Mouse (Mus musculus): Measurements from ENCODE around the gene Il1r1. TPM values are rescaled to one million over a fixed set of nuclear protein-coding genes. Genes with fewer than 3 reads are reported as not detected.
A peak's percentile ranks its signal among the peaks of the same experiment; 100 is the strongest.

The Il1r1 gene
- 11.4 and 12.3 TPM in 2 replicates for polyA plus RNA-seq (2015; fragmentation: Nextera tagmentation; extraction: Ambion mirVana)

DNA sequence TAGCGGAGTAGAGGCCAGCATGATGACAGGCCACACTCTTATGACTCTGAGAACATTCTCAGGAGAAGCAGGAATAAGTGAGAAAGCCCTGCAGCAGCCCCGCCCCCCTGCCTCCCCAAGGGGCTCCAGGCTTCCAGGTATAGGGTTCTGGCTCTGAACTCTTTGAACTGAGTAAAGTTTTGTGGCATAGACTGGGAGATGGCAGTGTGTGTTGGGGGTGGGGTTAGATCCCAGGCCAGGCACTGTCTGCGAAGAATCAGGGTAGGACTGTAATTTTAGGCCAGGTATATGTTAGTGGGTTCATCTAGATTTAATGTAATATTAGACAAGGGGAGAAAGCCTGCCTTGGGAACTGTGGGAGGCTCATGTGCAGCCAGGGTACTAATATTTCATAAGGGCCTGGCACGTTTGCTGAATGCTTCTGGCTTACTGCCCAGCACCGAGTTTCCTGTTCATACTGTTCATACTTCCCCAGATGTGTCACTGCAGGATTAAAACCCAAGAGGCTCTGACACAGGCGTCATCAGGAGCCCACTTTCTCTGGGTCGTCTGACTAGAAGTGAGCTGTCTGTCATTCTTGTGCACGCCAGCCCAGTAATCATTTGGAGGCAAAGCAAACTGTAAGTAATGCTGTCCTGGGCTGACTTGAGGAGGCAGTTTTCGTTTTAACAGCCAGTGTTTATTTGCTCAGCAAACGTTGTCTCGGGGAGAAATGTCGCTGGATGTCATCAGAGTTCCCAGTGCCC lies at the start of gene Il1r1:
Il1r1 (plus strand) TSS at position 542 of the 746 bp plus-strand sequence.
- H3K27me3 ChIP-seq (ENCODE audit: control insufficient read depth, insufficient read depth, low read length): no peaks in the 10 kb centered on the region
- H3K9me3 ChIP-seq (replicated peaks; ENCODE audit: control insufficient read depth, low read length): no peaks in the 10 kb centered on the region
- peak within 1 kb of the TSS; percentile 41 for H3K9ac ChIP-seq (ENCODE audit: low read length)
- ATAC-seq (ENCODE audit: insufficient read depth, low FRiP score): peak; percentile 79
- peak within 1 kb of the TSS; percentile 54 for H3K4me2 ChIP-seq (ENCODE audit: low read depth, low read length)
- H3K36me3 ChIP-seq (ENCODE audit: control insufficient read depth, insufficient read depth, low read length): no peaks in the 10 kb centered on the region
- H3K27ac ChIP-seq (ENCODE audit: low read length): peak within 1 kb of the TSS; percentile 61
- H3K4me3 ChIP-seq (replicated peaks; ENCODE audit: low read length): peak within 1 kb of the TSS; percentile 32
- 23% methylated on average over 12 of the region's 12 CpGs for WGBS
- H3K4me1 ChIP-seq (ENCODE audit: control insufficient read depth, insufficient read depth, low read length): peaks cover 16% of the 10 kb centered on the region

DNA sequence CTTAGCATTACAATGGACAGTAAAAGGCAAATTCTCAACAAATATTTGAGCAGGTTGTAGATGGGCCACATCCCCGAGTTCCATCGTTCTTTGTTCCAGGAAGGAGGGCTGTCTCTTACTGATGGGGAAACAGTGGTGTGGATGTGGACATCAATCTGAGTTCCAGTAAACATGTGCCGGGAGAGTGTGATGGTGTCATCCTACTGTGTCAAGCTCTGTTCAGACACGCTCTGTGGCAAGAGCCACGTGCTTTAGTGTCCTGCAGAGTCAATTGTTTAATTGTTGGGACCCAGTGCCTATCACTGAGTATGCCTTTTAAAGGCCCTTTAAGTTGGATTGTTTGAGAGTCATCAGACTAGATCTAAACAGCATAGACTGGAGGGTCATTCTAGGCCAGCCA lies 49.8 kb upstream of the Il1r1 start:
- 79% methylated on average over 5 of the region's 5 CpGs for WGBS
- no peak overlapping the region for H3K4me2 ChIP-seq (ENCODE audit: low read depth, low read length)
- H3K27me3 ChIP-seq (ENCODE audit: control insufficient read depth, insufficient read depth, low read length): no peaks in the 10 kb centered on the region
- no peaks in the 10 kb centered on the region for H3K9me3 ChIP-seq (replicated peaks; ENCODE audit: control insufficient read depth, low read length)
- no peak overlapping the region for H3K9ac ChIP-seq (ENCODE audit: low read length)
- H3K36me3 ChIP-seq (ENCODE audit: control insufficient read depth, insufficient read depth, low read length): no peaks in the 10 kb centered on the region
- no peak for ATAC-seq (ENCODE audit: insufficient read depth, low FRiP score)
- H3K4me1 ChIP-seq (ENCODE audit: control insufficient read depth, insufficient read depth, low read length): no peaks in the 10 kb centered on the region
- no peak overlapping the region for H3K27ac ChIP-seq (ENCODE audit: low read length)
- no peak overlapping the region for H3K4me3 ChIP-seq (replicated peaks; ENCODE audit: low read length)

DNA sequence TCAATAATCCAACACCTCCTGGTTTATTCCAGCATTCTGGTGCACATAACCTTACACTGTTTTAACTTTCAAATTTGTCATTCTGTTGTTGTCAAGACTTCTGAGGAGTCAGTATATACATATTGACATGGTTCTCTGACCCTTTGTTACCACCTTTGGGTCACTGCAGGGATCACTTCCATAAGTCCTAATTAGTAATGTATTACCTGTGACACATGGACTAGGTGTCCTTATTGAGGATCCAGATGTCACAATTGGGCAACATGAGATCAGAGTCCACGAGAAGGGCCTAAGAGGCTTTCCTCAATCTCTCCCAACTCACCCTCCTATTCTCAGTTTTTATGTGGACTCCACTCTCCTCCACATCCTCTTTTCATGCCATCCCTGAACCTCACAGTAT lies 49.1 kb upstream of the Il1r1 start:
- H3K27ac ChIP-seq (ENCODE audit: low read length): no peak overlapping the region
- H3K9ac ChIP-seq (ENCODE audit: low read length): no peak overlapping the region
- no peaks in the 10 kb centered on the region for H3K36me3 ChIP-seq (ENCODE audit: control insufficient read depth, insufficient read depth, low read length)
- no peak for ATAC-seq (ENCODE audit: insufficient read depth, low FRiP score)
- H3K27me3 ChIP-seq (ENCODE audit: control insufficient read depth, insufficient read depth, low read length): no peaks in the 10 kb centered on the region
- no peak overlapping the region for H3K4me3 ChIP-seq (replicated peaks; ENCODE audit: low read length)
- H3K4me2 ChIP-seq (ENCODE audit: low read depth, low read length): no peak overlapping the region
- H3K9me3 ChIP-seq (replicated peaks; ENCODE audit: control insufficient read depth, low read length): no peaks in the 10 kb centered on the region
- WGBS: 79% methylated on average over 1 of the region's 1 CpGs
- H3K4me1 ChIP-seq (ENCODE audit: control insufficient read depth, insufficient read depth, low read length): no peaks in the 10 kb centered on the region

DNA sequence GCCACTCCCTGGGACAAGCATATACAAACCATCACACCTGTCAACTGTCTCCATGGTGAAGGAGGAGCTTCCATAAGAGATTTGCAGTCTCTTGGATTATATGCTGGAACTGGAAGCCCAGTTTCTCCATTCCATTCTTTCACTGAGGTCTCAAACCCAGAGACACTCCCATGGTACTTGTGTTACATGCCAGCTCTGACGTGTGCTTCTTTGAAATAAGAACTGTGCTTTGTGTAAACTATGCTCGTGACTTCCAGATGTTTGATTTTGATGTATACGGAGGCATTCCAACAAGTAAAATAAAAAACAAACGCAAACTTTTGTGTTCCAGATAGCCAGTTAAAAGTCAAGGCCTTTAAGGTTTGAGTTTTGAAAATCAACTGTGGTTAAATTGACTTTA lies 45.8 kb upstream of the Il1r1 start:
- Histone ChIP-seq H3K27me3 (ENCODE audit: control insufficient read depth, insufficient read depth, low read length) (no peaks in the 10 kb centered on the region), H3K4me3 (replicated peaks; ENCODE audit: low read length) (no peak overlapping the region), H3K36me3 (ENCODE audit: control insufficient read depth, insufficient read depth, low read length) (no peaks in the 10 kb centered on the region), H3K4me1 (ENCODE audit: control insufficient read depth, insufficient read depth, low read length) (no peaks in the 10 kb centered on the region), H3K4me2 (ENCODE audit: low read depth, low read length) (no peak overlapping the region), H3K9me3 (replicated peaks; ENCODE audit: control insufficient read depth, low read length) (no peaks in the 10 kb centered on the region), H3K9ac (ENCODE audit: low read length) (no peak overlapping the region), H3K27ac (ENCODE audit: low read length) (no peak overlapping the region)
- ATAC-seq (ENCODE audit: insufficient read depth, low FRiP score): no peak
- 38% methylated on average over 4 of the region's 4 CpGs for WGBS

DNA sequence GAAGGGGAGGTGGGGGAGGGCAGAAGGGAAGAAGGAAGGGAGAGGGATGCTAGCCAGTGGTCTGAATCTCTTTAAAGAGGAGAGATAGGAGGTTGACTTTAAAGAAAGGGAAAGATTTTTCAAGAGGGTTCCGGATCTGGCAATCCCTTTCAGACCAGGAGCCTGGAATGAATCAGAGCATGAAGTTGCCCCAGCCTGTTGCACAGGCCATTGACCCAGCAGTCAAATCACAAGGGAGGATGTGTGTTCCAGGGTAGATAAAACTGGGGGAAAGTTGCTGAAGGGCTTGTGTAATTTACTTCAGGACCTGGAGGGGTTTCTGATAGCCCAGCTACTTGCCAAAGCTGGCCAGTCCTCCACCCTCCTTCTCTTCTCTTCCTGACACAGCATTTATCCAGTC lies 45.4 kb upstream of the Il1r1 start:
- H3K4me2 ChIP-seq (ENCODE audit: low read depth, low read length): no peak overlapping the region
- no peaks in the 10 kb centered on the region for H3K4me1 ChIP-seq (ENCODE audit: control insufficient read depth, insufficient read depth, low read length)
- H3K27ac ChIP-seq (ENCODE audit: low read length): no peak overlapping the region
- no peaks in the 10 kb centered on the region for H3K36me3 ChIP-seq (ENCODE audit: control insufficient read depth, insufficient read depth, low read length)
- 78% methylated on average over 1 of the region's 1 CpGs for WGBS
- no peaks in the 10 kb centered on the region for H3K27me3 ChIP-seq (ENCODE audit: control insufficient read depth, insufficient read depth, low read length)
- H3K9me3 ChIP-seq (replicated peaks; ENCODE audit: control insufficient read depth, low read length): no peaks in the 10 kb centered on the region
- H3K9ac ChIP-seq (ENCODE audit: low read length): no peak overlapping the region
- no peak for ATAC-seq (ENCODE audit: insufficient read depth, low FRiP score)
- H3K4me3 ChIP-seq (replicated peaks; ENCODE audit: low read length): no peak overlapping the region

DNA sequence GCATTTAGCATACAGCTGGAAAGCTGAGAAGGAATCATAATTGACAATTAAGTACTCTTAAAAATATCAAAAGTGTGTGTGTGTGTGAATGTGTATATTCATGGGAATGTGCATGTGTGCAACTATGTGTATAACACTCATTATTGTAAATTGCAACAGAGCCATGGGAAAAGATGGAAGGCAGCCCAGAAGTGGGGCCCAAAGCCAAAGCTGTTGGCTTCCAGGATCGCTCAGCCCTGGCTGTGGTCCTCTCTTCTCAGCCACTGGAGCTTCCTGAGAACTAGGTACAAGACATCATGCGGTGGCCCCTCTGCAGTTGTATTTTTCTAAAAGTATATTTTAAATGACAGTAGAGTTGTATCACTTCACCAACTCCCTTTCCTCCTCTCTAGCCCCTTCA lies 44.0 kb upstream of the Il1r1 start:
- Histone ChIP-seq H3K27me3 (ENCODE audit: control insufficient read depth, insufficient read depth, low read length) (no peaks in the 10 kb centered on the region), H3K36me3 (ENCODE audit: control insufficient read depth, insufficient read depth, low read length) (no peaks in the 10 kb centered on the region), H3K4me2 (ENCODE audit: low read depth, low read length) (no peak overlapping the region), H3K9me3 (replicated peaks; ENCODE audit: control insufficient read depth, low read length) (no peaks in the 10 kb centered on the region), H3K27ac (ENCODE audit: low read length) (no peak overlapping the region), H3K4me1 (ENCODE audit: control insufficient read depth, insufficient read depth, low read length) (no peaks in the 10 kb centered on the region), H3K4me3 (replicated peaks; ENCODE audit: low read length) (no peak overlapping the region), H3K9ac (ENCODE audit: low read length) (no peak overlapping the region)
- 76% methylated on average over 2 of the region's 2 CpGs for WGBS
- no peak for ATAC-seq (ENCODE audit: insufficient read depth, low FRiP score)

DNA sequence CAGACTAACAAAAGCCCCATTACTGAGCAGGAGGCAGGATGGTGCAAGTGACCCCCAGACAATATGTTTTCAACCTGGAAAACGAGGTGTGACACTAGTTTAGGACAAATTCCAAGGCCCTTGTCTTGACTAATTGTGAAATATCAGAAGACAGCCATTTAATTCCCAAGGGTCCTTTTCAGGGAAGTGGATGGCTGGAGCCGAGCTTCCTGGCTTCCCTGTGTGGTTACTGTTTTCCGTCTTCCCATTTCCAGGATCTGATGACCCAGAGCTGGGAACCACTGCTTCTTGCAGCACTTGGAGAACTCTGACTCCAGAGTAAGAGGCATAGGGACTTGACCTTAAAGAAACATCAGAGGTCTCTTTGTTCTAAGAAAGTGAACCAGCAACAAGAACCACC lies 43.2 kb upstream of the Il1r1 start:
- no peaks in the 10 kb centered on the region for H3K9me3 ChIP-seq (replicated peaks; ENCODE audit: control insufficient read depth, low read length)
- H3K27ac ChIP-seq (ENCODE audit: low read length): no peak overlapping the region
- H3K4me2 ChIP-seq (ENCODE audit: low read depth, low read length): no peak overlapping the region
- H3K4me1 ChIP-seq (ENCODE audit: control insufficient read depth, insufficient read depth, low read length): no peaks in the 10 kb centered on the region
- no peaks in the 10 kb centered on the region for H3K36me3 ChIP-seq (ENCODE audit: control insufficient read depth, insufficient read depth, low read length)
- no peak for ATAC-seq (ENCODE audit: insufficient read depth, low FRiP score)
- H3K4me3 ChIP-seq (replicated peaks; ENCODE audit: low read length): no peak overlapping the region
- no peak overlapping the region for H3K9ac ChIP-seq (ENCODE audit: low read length)
- no peaks in the 10 kb centered on the region for H3K27me3 ChIP-seq (ENCODE audit: control insufficient read depth, insufficient read depth, low read length)
- WGBS: 59% methylated on average over 3 of the region's 3 CpGs

DNA sequence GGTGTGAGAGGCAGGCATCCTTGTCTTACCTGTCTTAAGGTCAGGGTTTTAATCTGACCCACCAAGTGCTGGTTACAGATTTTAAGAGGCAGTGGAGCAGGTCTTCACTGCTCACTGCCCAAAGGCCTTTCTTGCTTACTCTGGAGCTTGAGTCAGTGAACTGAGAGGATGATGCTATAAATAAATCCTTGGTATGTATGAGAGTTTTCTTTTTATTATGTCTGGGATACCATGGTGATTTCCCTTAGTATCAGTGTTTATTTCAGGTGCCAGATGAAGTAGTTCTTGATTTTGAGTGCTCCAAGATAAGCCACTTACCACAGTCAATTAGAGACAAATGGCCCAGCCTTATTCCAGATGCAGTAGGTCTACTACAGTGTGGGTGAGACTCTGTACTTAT lies 41.5 kb upstream of the Il1r1 start:
- Histone ChIP-seq H3K4me2 (ENCODE audit: low read depth, low read length) (no peak overlapping the region), H3K27me3 (ENCODE audit: control insufficient read depth, insufficient read depth, low read length) (no peaks in the 10 kb centered on the region), H3K4me3 (replicated peaks; ENCODE audit: low read length) (no peak overlapping the region), H3K27ac (ENCODE audit: low read length) (no peak overlapping the region), H3K9me3 (replicated peaks; ENCODE audit: control insufficient read depth, low read length) (no peaks in the 10 kb centered on the region), H3K4me1 (ENCODE audit: control insufficient read depth, insufficient read depth, low read length) (no peaks in the 10 kb centered on the region), H3K9ac (ENCODE audit: low read length) (no peak overlapping the region), H3K36me3 (ENCODE audit: control insufficient read depth, insufficient read depth, low read length) (no peaks in the 10 kb centered on the region)
- no peak; the same call in 1 of the 2 replicates for ATAC-seq (ENCODE audit: insufficient read depth, low FRiP score)

DNA sequence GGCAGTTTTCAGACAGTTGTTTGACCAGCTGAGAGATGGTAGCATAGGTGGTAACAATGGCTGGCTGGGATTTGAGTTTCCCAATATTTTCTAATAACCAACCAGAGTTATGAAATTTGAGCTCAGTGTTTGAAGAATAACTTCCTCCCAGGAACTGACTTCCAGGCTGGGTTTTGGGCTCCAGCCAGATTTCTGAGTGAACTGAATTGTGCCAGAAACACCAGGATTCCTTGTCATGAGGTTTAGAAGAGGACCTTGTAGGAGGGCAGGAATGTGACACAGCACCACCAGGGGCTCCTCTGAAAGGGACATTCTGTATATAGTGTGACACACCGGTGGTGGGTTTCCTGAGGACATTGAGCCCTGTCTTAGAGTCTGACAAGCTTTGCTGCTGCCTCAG lies 36.9 kb upstream of the Il1r1 start:
- no peak for ATAC-seq (ENCODE audit: insufficient read depth, low FRiP score)

More for the DNA sequence above, 36.9 kb upstream of the Il1r1 start:
- Histone ChIP-seq H3K9ac (ENCODE audit: low read length) (no peak overlapping the region), H3K36me3 (ENCODE audit: control insufficient read depth, insufficient read depth, low read length) (no peaks in the 10 kb centered on the region), H3K9me3 (replicated peaks; ENCODE audit: control insufficient read depth, low read length) (no peaks in the 10 kb centered on the region), H3K27ac (ENCODE audit: low read length) (no peak overlapping the region), H3K4me1 (ENCODE audit: control insufficient read depth, insufficient read depth, low read length) (no peaks in the 10 kb centered on the region), H3K4me2 (ENCODE audit: low read depth, low read length) (no peak overlapping the region), H3K27me3 (ENCODE audit: control insufficient read depth, insufficient read depth, low read length) (no peaks in the 10 kb centered on the region), H3K4me3 (replicated peaks; ENCODE audit: low read length) (no peak overlapping the region)
- 59% methylated on average over 1 of the region's 1 CpGs for WGBS

Data from stomach, embryonic 16.5 days (tissue).